Mouse (Mus musculus) liver, adult 2 months (tissue): ENCODE results near the gene Aste1. TPM values are rescaled to one million over a fixed set of nuclear protein-coding genes. Genes with fewer than 3 reads are reported as not detected.

Source experiments
- DNase-seq: peaks from one replicate; pipeline ENCODE4 v3.0.0-alpha.2; 2011; ENCODE audit warnings: low read depth, low spot score; ENCODE audit errors: extremely low read depth
- H3K27ac ChIP-seq: fragments of 200-500 bp; replicated peaks from 2 replicates; pipeline ENCODE4 v1.5.1; 2012; ENCODE audit warnings: low read depth, mild to moderate bottlenecking, control low read depth, inconsistent platforms, low read length; ENCODE audit not compliant: insufficient read depth
- H3K27me3 ChIP-seq: fragments of 200-500 bp; 2 replicates; pipeline ENCODE4 v1.6.1; 2012; ENCODE audit warnings: mild to moderate bottlenecking, moderate library complexity, low read length, inconsistent platforms; ENCODE audit not compliant: control insufficient read depth, insufficient read depth
- H3K36me3 ChIP-seq: fragments of 200-500 bp; 2 replicates; pipeline ENCODE4 v1.6.1; 2012; ENCODE audit warnings: low read length, inconsistent platforms; ENCODE audit not compliant: control insufficient read depth, insufficient read depth
- H3K4me1 ChIP-seq: fragments of 200-500 bp; 2 replicates; pipeline ENCODE4 v1.6.1; 2011; ENCODE audit warnings: low read length; ENCODE audit not compliant: control insufficient read depth, insufficient read depth
- H3K4me3 ChIP-seq: fragments of 200-500 bp; 2 replicates; pipeline ENCODE4 v1.5.1; 2011; ENCODE audit warnings: low read depth, mild to moderate bottlenecking, control low read depth, low read length, moderate library complexity; ENCODE audit not compliant: insufficient read depth
- H3K79me2 ChIP-seq: fragments of 200-500 bp; 2 replicates; pipeline ENCODE4 v1.6.1; 2012; ENCODE audit warnings: inconsistent platforms, mild to moderate bottlenecking, low read length, moderate library complexity; ENCODE audit not compliant: control insufficient read depth, insufficient read depth
- H3K9ac ChIP-seq: fragments of 200-500 bp; 2 replicates; pipeline ENCODE4 v1.6.1; 2012; ENCODE audit warnings: low read depth, mild to moderate bottlenecking, control low read depth, inconsistent platforms, low read length
- CTCF ChIP-seq: fragments of 200-500 bp; IDR thresholded peaks from 2 replicates; pipeline ENCODE4 v1.5.1; 2011; ENCODE audit warnings: low read depth, low read length, control low read depth
- POLR2A ChIP-seq: fragments of 200-500 bp; IDR thresholded peaks from 2 replicates; pipeline ENCODE4 v1.6.1; 2011; ENCODE audit warnings: low read length, control low read depth; ENCODE audit not compliant: insufficient read depth; ENCODE audit errors: extremely low read depth
- WGBS: fragments of 180-500 bp; shearing (Covaris S2); methylation state at CpG from one replicate; pipeline ENCODE4 v1.1.7; 2018; 5-methylcytosine and 5-hydroxymethylcytosine counted together
- polyA plus RNA-seq: library from polyadenylated mRNA; depleted of rRNA; stranded (reverse); fragments of >200 nt; gene quantifications from 2 replicates; pipeline ENCODE4 v1.2.3, GENCODE M21; 2012
- total RNA-seq: library from RNA; depleted of rRNA; stranded (reverse); fragments of >200 nt; gene quantifications from 2 replicates; pipeline ENCODE4 v1.2.3, GENCODE M21; 2014

Aste1 gene
- total and polyA plus RNA-seq, 2 experiments: 2.5 to 3.6 TPM

DNA sequence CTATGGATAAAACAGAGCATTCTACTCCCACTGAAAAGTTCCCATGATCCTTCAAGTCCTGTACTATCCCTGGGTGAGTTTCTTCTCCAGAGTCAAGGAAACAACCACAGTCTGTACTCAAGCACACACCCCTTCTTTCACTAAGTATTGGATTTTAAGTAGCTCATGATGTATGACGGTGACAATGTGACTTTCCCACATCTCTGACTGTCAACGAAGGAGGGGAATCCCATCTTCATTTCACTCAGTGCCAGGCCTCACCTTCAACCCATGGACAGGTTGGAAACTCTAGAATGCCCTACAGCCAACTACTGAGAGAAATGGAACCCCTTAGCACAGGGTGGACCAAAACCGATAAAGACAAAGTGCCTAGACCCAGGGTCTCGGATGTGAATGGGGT, 29.0 kb upstream of the Aste1 start:
- Histone ChIP-seq H3K36me3 (no peaks in the 10 kb centered on the region), H3K79me2 (no peaks in the 10 kb centered on the region), H3K27me3 (no peaks in the 10 kb centered on the region), H3K9ac (no peak overlapping the region), H3K27ac (no peak overlapping the region), H3K4me1 (no peaks in the 10 kb centered on the region), H3K4me3 (no peak overlapping the region)
- DNase-seq: no peak
- TF ChIP-seq POLR2A: no peak
- no peak for TF ChIP-seq CTCF
- 89% methylated on average over 4 of the region's 4 CpGs for WGBS

- Histone ChIP-seq H3K79me2 (no peaks in the 10 kb centered on the region), H3K36me3 (no peaks in the 10 kb centered on the region), H3K27ac (no peak overlapping the region), H3K4me3 (no peak overlapping the region), H3K4me1 (no peaks in the 10 kb centered on the region), H3K27me3 (no peaks in the 10 kb centered on the region), H3K9ac (no peak overlapping the region)
- TF ChIP-seq POLR2A: no peak
- WGBS: 83% methylated on average over 3 of the region's 3 CpGs
- DNase-seq: no peak
Observed at GRCm38 (mm10) chr9:105368605-105369004, 26.6 kb upstream of the Aste1 start.

- H3K27ac ChIP-seq: no peak overlapping the region
- no peaks in the 10 kb centered on the region for H3K27me3 ChIP-seq
- WGBS: 72% methylated on average over 5 of the region's 5 CpGs
- H3K9ac ChIP-seq: no peak overlapping the region
- no peak for TF ChIP-seq POLR2A
- no peak for TF ChIP-seq CTCF
- DNase-seq: no peak
- H3K4me1 ChIP-seq: no peaks in the 10 kb centered on the region
- no peaks in the 10 kb centered on the region for H3K36me3 ChIP-seq
- H3K79me2 ChIP-seq: no peaks in the 10 kb centered on the region
- H3K4me3 ChIP-seq: no peak overlapping the region
Observed at GRCm38 (mm10) chr9:105374361-105374760, 20.8 kb upstream of the Aste1 start.

DNA sequence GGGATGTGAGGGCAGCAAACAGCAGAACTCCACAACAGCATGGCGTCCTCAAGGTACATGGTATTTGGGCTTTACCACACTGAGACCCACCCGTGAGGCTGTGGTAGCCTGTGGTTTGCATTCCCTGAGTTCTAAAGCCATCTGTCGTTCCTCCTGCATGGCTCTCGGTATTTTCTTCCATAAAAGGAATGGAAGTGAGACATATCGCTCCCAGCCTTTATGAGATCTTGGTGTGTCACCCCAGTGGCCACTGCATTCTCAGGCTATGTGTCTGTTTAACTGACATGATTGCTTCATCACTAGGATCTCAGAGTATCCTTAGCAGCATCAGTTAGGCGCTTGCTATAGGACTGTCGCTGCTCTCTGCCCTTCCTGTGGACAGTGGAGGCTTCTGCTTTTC, 18.8 kb upstream of the Aste1 start:
- Histone ChIP-seq H3K4me1 (no peaks in the 10 kb centered on the region), H3K4me3 (no peak overlapping the region), H3K27me3 (no peaks in the 10 kb centered on the region), H3K79me2 (no peaks in the 10 kb centered on the region), H3K27ac (no peak overlapping the region), H3K9ac (no peak overlapping the region), H3K36me3 (no peaks in the 10 kb centered on the region)
- DNase-seq: no peak
- TF ChIP-seq CTCF (no peak), POLR2A (no peak)
- 80% methylated on average over 7 of the region's 7 CpGs for WGBS

GRCm38 (mm10) chr9:105376954-105377530, 18.1 kb upstream of the Aste1 start:
- H3K79me2 ChIP-seq: no peaks in the 10 kb centered on the region
- H3K27ac ChIP-seq: no peak overlapping the region
- DNase-seq: no peak
- no peak overlapping the region for H3K4me3 ChIP-seq
- TF ChIP-seq POLR2A: no peak
- no peak for TF ChIP-seq CTCF
- WGBS: 68% methylated on average over 7 of the region's 7 CpGs
- H3K36me3 ChIP-seq: no peaks in the 10 kb centered on the region
- H3K9ac ChIP-seq: no peak overlapping the region
- H3K27me3 ChIP-seq: no peaks in the 10 kb centered on the region
- no peaks in the 10 kb centered on the region for H3K4me1 ChIP-seq

GRCm38 (mm10) chr9:105377622-105378021, 17.6 kb upstream of the Aste1 start:
- no peak for TF ChIP-seq CTCF
- no peak for TF ChIP-seq POLR2A
- 66% methylated on average over 3 of the region's 3 CpGs for WGBS
- Histone ChIP-seq H3K4me3 (no peak overlapping the region), H3K27ac (no peak overlapping the region), H3K27me3 (no peaks in the 10 kb centered on the region), H3K9ac (no peak overlapping the region), H3K4me1 (no peaks in the 10 kb centered on the region), H3K79me2 (no peaks in the 10 kb centered on the region), H3K36me3 (no peaks in the 10 kb centered on the region)
- no peak for DNase-seq
